Mouse (Mus musculus) gonadal fat pad, adult 2 months (tissue): ENCODE data around the gene Morn3. TPM values are rescaled to one million over a fixed set of nuclear protein-coding genes. Genes with fewer than 3 reads are reported as not detected.
"Not testable (repeated sequence)": the region's sequence is repeated elsewhere in the genome, so short reads cannot be mapped to it uniquely, and the experiment has no call there.

Source experiments
- DNase-seq: peaks from one replicate; pipeline ENCODE4 v3.0.0-alpha.2; 2012; ENCODE audit warnings: low read depth
- polyA plus RNA-seq: library from polyadenylated mRNA; depleted of rRNA; stranded (reverse); fragments of >200 nt; gene quantifications from 2 replicates; pipeline ENCODE4 v1.2.3, GENCODE M21; 2012; rRNA removed

Gene Morn3
- 1.4 and 4.0 TPM in 2 replicates for polyA plus RNA-seq

- DNase-seq = no peak
Measured at GRCm38 (mm10) chr5:123046916-123047315, at the start of gene Morn3. Gene Morn3, minus strand, starts transcription at chr5:123047016.

GRCm38 (mm10) chr5:123096299-123096698 is 49.5 kb upstream of the Morn3 start:
- DNase-seq = no peak

GRCm38 (mm10) chr5:123094238-123094991 is 47.6 kb upstream of the Morn3 start:
- no peak for DNase-seq

- DNase-seq = no peak
Measured at GRCm38 (mm10) chr5:123093077-123093633, 46.3 kb upstream of the Morn3 start.

GRCm38 (mm10) chr5:123090560-123091306 is 43.9 kb upstream of the Morn3 start:
- DNase-seq = no peak

GRCm38 (mm10) chr5:123088784-123089183 is 42.0 kb upstream of the Morn3 start:
- DNase-seq = no peak

- no peak for DNase-seq
Measured at GRCm38 (mm10) chr5:123086501-123086900, 39.7 kb upstream of the Morn3 start.

- no peak for DNase-seq
Measured at GRCm38 (mm10) chr5:123083340-123084050, 36.7 kb upstream of the Morn3 start.

GRCm38 (mm10) chr5:123080510-123080909 is 33.7 kb upstream of the Morn3 start:
- DNase-seq = no peak

- no peak for DNase-seq
Measured at GRCm38 (mm10) chr5:123080041-123080440, 33.2 kb upstream of the Morn3 start.

GRCm38 (mm10) chr5:123079568-123079967 is 32.8 kb upstream of the Morn3 start:
- DNase-seq = no peak

GRCm38 (mm10) chr5:123076419-123077281 is 29.8 kb upstream of the Morn3 start:
- no peak for DNase-seq

GRCm38 (mm10) chr5:123075576-123076418 is 29.0 kb upstream of the Morn3 start:
- no peak for DNase-seq

- DNase-seq = no peak
Measured at GRCm38 (mm10) chr5:123068714-123069113, 21.9 kb upstream of the Morn3 start.

- no peak for DNase-seq
Measured at GRCm38 (mm10) chr5:123068115-123068514, 21.3 kb upstream of the Morn3 start, which contains the start of gene Tmem120b. Gene Tmem120b, plus strand, starts transcription at chr5:123068415.

GRCm38 (mm10) chr5:123067395-123067995 is 20.7 kb upstream of the Morn3 start:
- no peak for DNase-seq

GRCm38 (mm10) chr5:123064207-123064606 is 17.4 kb upstream of the Morn3 start:
- DNase-seq = no peak

- no peak for DNase-seq
Measured at GRCm38 (mm10) chr5:123063141-123063540, 16.3 kb upstream of the Morn3 start.

GRCm38 (mm10) chr5:123061402-123061749 is 14.6 kb upstream of the Morn3 start:
- DNase-seq = not testable (repeated sequence)
